ENCODE assay signal across 22 mouse cellular contexts in the genomic region with DNA sequence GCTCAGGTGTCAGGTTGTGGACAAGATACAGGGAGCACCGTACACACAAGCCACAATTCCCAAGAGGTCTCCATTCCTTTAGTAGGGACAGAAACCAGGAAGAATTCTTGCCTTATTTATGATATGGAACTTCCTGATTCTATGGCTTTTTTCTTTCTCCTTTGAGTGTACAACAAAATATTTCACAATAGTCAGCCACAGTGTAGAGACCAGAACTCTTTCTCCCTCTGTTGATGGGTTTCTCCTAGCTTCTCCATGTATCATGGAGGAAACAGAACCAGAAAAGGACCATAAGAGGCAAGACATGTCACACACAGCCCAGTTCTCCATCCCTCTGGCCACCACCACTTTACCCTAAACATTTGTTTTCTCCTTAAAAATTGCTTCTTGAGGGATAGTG. TPM values are rescaled to one million over a fixed set of nuclear protein-coding genes. Genes with fewer than 3 reads are reported as not detected.
DNase-seq lines count a peak whose midpoint lies in the region; ATAC-seq and TF ChIP-seq lines count a peak whose summit lies in the region.
"Had no signal": no experiment of that assay in that cellular context is flagged by ENCODE, and none has a peak within 500 bp of the region (broad histone marks: within the 10 kb centered on the region; RNA-seq: fewer than 3 reads in every experiment).

No protein-coding gene starts in this region.

- no peak for DNase-seq in hindbrain, postnatal 0 days (ENCODE audit: low spot score)
- DNase-seq in midbrain, embryonic 11.5 days (ENCODE audit: low spot score, missing footprints): no peak
- no peak for DNase-seq in heart, adult 9 months (ENCODE audit: low spot score in 2 of 2)
- DNase-seq in thymus, postnatal 25 days: no peak
- DNase-seq: adrenal gland, postnatal 10 days; B cell, adult 2 months; cerebellum, adult 11-12 months; cerebellum, adult 9-10 months; cerebellum, postnatal 25 days; gastrocnemius, postnatal 14 days; heart, postnatal 14 days had no signal

- 0 out of 2 replicates have a peak, but pooled peaks cover 3% of the 10 kb centered on the region for H3K4me1 ChIP-seq in hindbrain, embryonic 12.5 days
- H3K4me1 ChIP-seq in hindbrain, postnatal 0 days (ENCODE audit: insufficient read depth, low read length): no peaks in the 10 kb centered on the region
- H3K4me1 ChIP-seq in midbrain, embryonic 11.5 days (ENCODE audit: control insufficient read depth, insufficient read depth, low read length): no peaks in the 10 kb centered on the region
- no peaks in the 10 kb centered on the region for H3K4me1 ChIP-seq in midbrain, embryonic 16.5 days (ENCODE audit: control insufficient read depth, insufficient read depth, low read length)
- no peaks in the 10 kb centered on the region for H3K4me1 ChIP-seq in hindbrain, embryonic 16.5 days (ENCODE audit: control insufficient read depth, insufficient read depth, low read depth, low read length)
- H3K4me1 ChIP-seq: embryonic facial prominence, embryonic 12.5 days; heart, embryonic 15.5 days had no signal

- TF ChIP-seq CTCF in hindbrain, postnatal 0 days (IDR thresholded peaks at IDR 0.05; ENCODE audit: low read depth): no peak

- no peak overlapping the region for H3K4me2 ChIP-seq in hindbrain, embryonic 12.5 days (replicated peaks)
- no peak overlapping the region for H3K4me2 ChIP-seq in hindbrain, postnatal 0 days (ENCODE audit: low read depth, low read length)
- no peak overlapping the region for H3K4me2 ChIP-seq in midbrain, embryonic 11.5 days
- no peak overlapping the region for H3K4me2 ChIP-seq in midbrain, embryonic 16.5 days (ENCODE audit: low read length)
- H3K4me2 ChIP-seq in hindbrain, embryonic 16.5 days (ENCODE audit: low read length): no peak overlapping the region
- H3K4me2 ChIP-seq: embryonic facial prominence, embryonic 12.5 days; forebrain, embryonic 12.5 days; heart, embryonic 11.5 days; heart, embryonic 15.5 days had no signal

- no peaks in the 10 kb centered on the region for H3K27me3 ChIP-seq in hindbrain, embryonic 12.5 days
- H3K27me3 ChIP-seq in hindbrain, postnatal 0 days (ENCODE audit: insufficient read depth, low read length): no peaks in the 10 kb centered on the region
- no peaks in the 10 kb centered on the region for H3K27me3 ChIP-seq in midbrain, embryonic 11.5 days (ENCODE audit: control insufficient read depth, insufficient read depth, low read length)
- H3K27me3 ChIP-seq in midbrain, embryonic 16.5 days (ENCODE audit: control insufficient read depth, insufficient read depth, low read depth, low read length): no peaks in the 10 kb centered on the region
- H3K27me3 ChIP-seq in hindbrain, embryonic 16.5 days (replicated peaks; ENCODE audit: control insufficient read depth, insufficient read depth, low read length): no peaks in the 10 kb centered on the region
- H3K27me3 ChIP-seq: embryonic facial prominence, embryonic 12.5 days; forebrain, embryonic 12.5 days; heart, embryonic 15.5 days had no signal

- H3K27ac ChIP-seq in hindbrain, embryonic 12.5 days: peak overlapping the region; percentile 62
- H3K27ac ChIP-seq in hindbrain, postnatal 0 days: no peak overlapping the region
- H3K27ac ChIP-seq in midbrain, embryonic 11.5 days (ENCODE audit: low read depth, low read length): 0 out of 2 replicates have a peak overlapping the region, but pooled peaks have one; percentile 27
- no peak overlapping the region for H3K27ac ChIP-seq in midbrain, embryonic 16.5 days (ENCODE audit: low read length)
- peak overlapping the region; percentile 24; the same call in 1 of the 2 replicates for H3K27ac ChIP-seq in hindbrain, embryonic 16.5 days (ENCODE audit: low read depth, low read length)
- H3K27ac ChIP-seq: embryonic facial prominence, embryonic 12.5 days; forebrain, embryonic 12.5 days; heart, embryonic 15.5 days had no signal

- 83% methylated on average over 1 of the region's 1 CpGs for WGBS in hindbrain, embryonic 12.5 days
- 82% methylated on average over 1 of the region's 1 CpGs for WGBS in hindbrain, postnatal 0 days
- WGBS in midbrain, embryonic 11.5 days: 94% methylated on average over 1 of the region's 1 CpGs
- 84% methylated on average over 1 of the region's 1 CpGs for WGBS in midbrain, embryonic 16.5 days
- 82% methylated on average over 1 of the region's 1 CpGs for WGBS in hindbrain, embryonic 16.5 days

- no peak for ATAC-seq in hindbrain, embryonic 12.5 days (ENCODE audit: low FRiP score)
- ATAC-seq in hindbrain, postnatal 0 days: no peak
- ATAC-seq in midbrain, embryonic 11.5 days (ENCODE audit: low FRiP score): no peak
- no peak for ATAC-seq in midbrain, embryonic 16.5 days
- no peak for ATAC-seq in hindbrain, embryonic 16.5 days
- 0 out of 2 replicates have a peak, but pooled peaks have one; percentile 16 for ATAC-seq in monocyte, adult 5-6 weeks (replicated peaks; ENCODE audit: insufficient number of reproducible peaks, low FRiP score, low TSS enrichment, poor library complexity, severe bottlenecking)
- ATAC-seq: CD4-positive, CD25-positive, alpha-beta regulatory T cell, adult 4 months; inflammation-experienced regulatory T-cells, adult 6 months had no signal

- H3K36me3 ChIP-seq in hindbrain, embryonic 12.5 days: 0 out of 2 replicates have a peak, but pooled peaks cover 7% of the 10 kb centered on the region
- H3K36me3 ChIP-seq in hindbrain, postnatal 0 days (ENCODE audit: insufficient read depth, low read length): no peaks in the 10 kb centered on the region
- no peaks in the 10 kb centered on the region for H3K36me3 ChIP-seq in midbrain, embryonic 11.5 days (ENCODE audit: control insufficient read depth, insufficient read depth, low read length)
- peaks cover 6% of the 10 kb centered on the region; the same call in 1 of the 2 replicates for H3K36me3 ChIP-seq in midbrain, embryonic 16.5 days (ENCODE audit: control insufficient read depth, insufficient read depth, low read length)
- peaks cover 2% of the 10 kb centered on the region; the same call in 1 of the 2 replicates for H3K36me3 ChIP-seq in hindbrain, embryonic 16.5 days (ENCODE audit: control insufficient read depth, insufficient read depth, low read length)
- H3K36me3 ChIP-seq: forebrain, embryonic 12.5 days; G1E; heart, embryonic 15.5 days had no signal

- no peak overlapping the region for H3K9ac ChIP-seq in hindbrain, embryonic 12.5 days
- no peak overlapping the region for H3K9ac ChIP-seq in hindbrain, postnatal 0 days (replicated peaks; ENCODE audit: low read length)
- H3K9ac ChIP-seq in midbrain, embryonic 11.5 days (ENCODE audit: low read length): no peak overlapping the region
- H3K9ac ChIP-seq in midbrain, embryonic 16.5 days (ENCODE audit: low read depth, low read length): no peak overlapping the region
- no peak overlapping the region for H3K9ac ChIP-seq in hindbrain, embryonic 16.5 days (ENCODE audit: low read depth, low read length)
- H3K9ac ChIP-seq: embryonic facial prominence, embryonic 12.5 days; forebrain, embryonic 12.5 days; heart, embryonic 15.5 days had no signal

- no peak overlapping the region for H3K4me3 ChIP-seq in hindbrain, embryonic 12.5 days
- no peak overlapping the region for H3K4me3 ChIP-seq in hindbrain, postnatal 0 days (ENCODE audit: low read length)
- no peak overlapping the region for H3K4me3 ChIP-seq in midbrain, embryonic 11.5 days (ENCODE audit: low read depth, low read length)
- no peak overlapping the region for H3K4me3 ChIP-seq in midbrain, embryonic 16.5 days (ENCODE audit: low read depth, low read length)
- no peak overlapping the region for H3K4me3 ChIP-seq in hindbrain, embryonic 16.5 days (ENCODE audit: low read length)
- H3K4me3 ChIP-seq: embryonic facial prominence, embryonic 12.5 days; forebrain, embryonic 12.5 days; heart, embryonic 15.5 days had no signal

- H3K9me3 ChIP-seq in hindbrain, embryonic 12.5 days (replicated peaks): peaks cover 1% of the 10 kb centered on the region; the same call in 1 of the 2 replicates
- H3K9me3 ChIP-seq in hindbrain, postnatal 0 days (ENCODE audit: low read length): no peaks in the 10 kb centered on the region
- H3K9me3 ChIP-seq in midbrain, embryonic 11.5 days (ENCODE audit: control insufficient read depth, low read length): no peaks in the 10 kb centered on the region
- H3K9me3 ChIP-seq in midbrain, embryonic 16.5 days (replicated peaks; ENCODE audit: control insufficient read depth, low read length, poor library complexity, severe bottlenecking): 0 out of 2 replicates have a peak, but pooled peaks cover under 1% of the 10 kb centered on the region
- H3K9me3 ChIP-seq in hindbrain, embryonic 16.5 days (ENCODE audit: control insufficient read depth, low read length): no peaks in the 10 kb centered on the region
- H3K9me3 ChIP-seq: forebrain, embryonic 12.5 days; G1E; heart, embryonic 15.5 days had no signal

RNA-seq across cellular contexts. Expression of gene Atf3, which starts 23.7 kb away (rescaled TPM):
- 1.9 and 2.7 TPM in 2 replicates for polyA plus RNA-seq in hindbrain, embryonic 12.5 days (2016; fragmentation: Nextera tagmentation; extraction: Ambion mirVana)
- total RNA-seq in hindbrain, postnatal 0 days (2014; rRNA removed): 1.6 and 1.8 TPM in 2 replicates
- 1.7 and 1.8 TPM in 2 replicates for polyA plus RNA-seq in hindbrain, postnatal 0 days (2015; fragmentation: Nextera tagmentation; extraction: Ambion mirVana)
- 3.8 and 4.6 TPM in 2 replicates for polyA plus RNA-seq in midbrain, embryonic 11.5 days (2014; fragmentation: Nextera tagmentation; extraction: Ambion mirVana)
- polyA plus RNA-seq in midbrain, embryonic 16.5 days (2015; fragmentation: Nextera tagmentation; extraction: Ambion mirVana): 1.2 and 1.6 TPM in 2 replicates
- 1.7 and 2.1 TPM in 2 replicates for polyA plus RNA-seq in hindbrain, embryonic 16.5 days (2015; fragmentation: Nextera tagmentation; extraction: Ambion mirVana)
- total RNA-seq in monocyte, adult 5-6 weeks (2017): 225 to 427 TPM (median 242 TPM) in 3 replicates
- polyA plus RNA-seq: CD4-positive, CD25-positive, alpha-beta regulatory T cell, adult 4 months; G1E; inflammation-experienced regulatory T-cells, adult 6 months had no signal

Comparison
In these comparisons a context has a peak if more than half of its experiments do, and no peak if none do; other contexts are left out.
1. H3K27ac ChIP-seq: peak in hindbrain, embryonic 12.5 days (single experiment), midbrain, embryonic 11.5 days (single experiment) and hindbrain, embryonic 16.5 days (single experiment); none in hindbrain, postnatal 0 days (single experiment) and midbrain, embryonic 16.5 days (single experiment).